Mouse (Mus musculus) erythroblast, embryonic 14.5 days (primary cell): ENCODE measurements around the gene AI464131.

Experiments
- GATA1 ChIP-seq: IDR thresholded peaks from 2 replicates; pipeline ENCODE4 v1.6.1; 2012; ENCODE audit warnings: low read length, inconsistent platforms, mixed read lengths
- TAL1 ChIP-seq: IDR thresholded peaks from 3 replicates; pipeline ENCODE4 v1.6.1; 2012; ENCODE audit warnings: low read length, inconsistent platforms, mixed read lengths

DNA sequence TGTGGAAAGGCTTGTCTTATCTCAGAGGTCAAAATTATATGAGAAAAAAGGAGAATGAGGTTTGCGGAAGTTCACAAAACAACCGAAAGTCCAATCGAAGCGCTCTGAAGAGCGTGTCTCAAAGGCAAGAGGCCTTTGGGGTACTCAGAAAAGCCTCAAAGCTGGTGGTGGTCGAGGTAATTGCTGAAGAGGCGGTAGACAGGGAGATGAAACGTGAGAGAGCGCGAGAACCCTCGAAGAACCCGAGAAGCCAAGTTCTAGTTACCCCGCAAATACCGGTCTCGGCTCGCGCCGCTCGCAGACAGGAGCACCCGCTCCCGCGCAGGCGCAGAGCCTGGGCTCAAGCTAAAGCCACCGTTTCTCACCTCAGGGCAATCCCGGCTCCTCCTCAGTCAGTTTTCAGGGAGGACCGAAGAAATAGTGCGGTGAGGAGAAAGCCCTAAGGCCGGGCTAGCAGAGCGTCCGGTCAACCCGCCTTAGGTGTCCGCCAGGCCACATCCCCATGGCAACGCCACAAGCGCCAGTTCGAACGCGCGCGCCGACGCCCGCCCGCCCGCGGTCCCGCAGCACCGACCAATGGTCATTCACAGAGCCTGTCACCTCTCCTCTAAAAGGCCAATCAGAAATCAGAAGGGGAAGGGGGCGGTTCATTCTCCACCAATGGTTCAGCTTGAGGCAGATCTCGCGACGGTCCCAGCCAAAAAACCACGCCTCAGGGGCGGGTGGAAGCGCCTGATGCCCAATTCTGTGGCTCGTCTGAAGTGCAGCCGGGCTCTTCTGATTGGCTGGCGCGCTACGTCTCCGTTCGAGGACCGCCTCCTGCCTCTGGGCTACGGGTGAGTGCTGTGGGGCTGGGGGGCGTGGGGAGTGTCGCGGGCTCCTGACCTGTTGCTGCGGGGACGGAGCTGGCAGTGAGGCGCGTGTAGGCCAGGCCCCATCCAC is 38.3 kb downstream of the AI464131 start, which contains the start of the genes Kif24 and Nudt2:
- TF ChIP-seq GATA1 (no peak), TAL1 (no peak)
